Mouse (Mus musculus) sigmoid colon, adult 10 weeks (tissue): ENCODE measurements around the gene Cyp4f18. TPM values are rescaled to one million over a fixed set of nuclear protein-coding genes. Genes with fewer than 3 reads are reported as not detected.

Experiments
- polyA plus RNA-seq: library from polyadenylated mRNA; stranded (reverse); fragments of 350-450 nt; fragmentation: Illumina TruSeq; extraction: RNeasy Lipid Tissue Mini Kit (QIAGEN cat#74804); gene quantifications from one replicate; pipeline ENCODE4 v1.2.3, GENCODE M21; 2014; ENCODE audit warnings: low read depth, low replicate concordance

The Cyp4f18 gene
- not detected for polyA plus RNA-seq

DNA sequence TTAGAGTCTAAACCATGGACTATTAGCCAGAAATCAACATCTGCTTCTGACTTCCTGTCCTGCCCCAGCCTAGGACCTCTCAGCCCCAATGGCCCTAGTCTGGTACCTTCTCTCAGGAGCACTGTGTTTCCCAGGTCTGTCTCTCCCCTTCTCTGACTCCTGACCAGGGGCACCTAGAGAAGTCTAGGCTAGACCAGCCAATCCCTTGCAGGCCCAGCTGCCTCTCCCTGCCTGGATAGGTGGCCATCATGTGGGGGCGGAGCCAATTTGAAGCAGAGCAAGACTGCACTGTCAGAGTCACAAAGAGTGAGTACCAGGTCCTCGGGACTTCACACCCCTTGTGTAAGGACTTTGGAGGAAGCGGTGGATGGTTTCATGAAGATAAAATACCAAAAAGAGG, at the start of gene Cyp4f18:
Gene Cyp4f18, minus strand, starts transcription at position 154 of the 400 bp plus-strand sequence.

DNA sequence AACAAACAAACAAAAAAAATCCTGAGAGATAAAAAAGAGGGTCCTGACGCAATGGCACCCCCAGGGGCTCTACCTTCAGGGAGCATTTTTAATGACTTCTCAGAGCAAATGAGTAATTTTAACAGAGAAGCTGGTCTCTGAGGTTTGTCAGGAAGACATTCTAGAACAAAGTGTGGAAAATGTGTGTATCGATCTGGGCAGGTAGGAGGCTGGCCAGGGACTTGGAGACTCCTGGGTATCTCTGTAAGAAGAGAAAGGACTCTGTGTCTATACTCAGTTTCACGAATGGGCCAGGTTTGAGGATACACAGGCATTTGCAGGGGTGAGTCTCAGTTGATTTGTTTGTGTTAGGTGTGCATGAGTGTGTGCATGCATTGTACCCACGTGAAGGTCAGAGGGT, 31.5 kb upstream of the Cyp4f18 start, which contains the start of gene Olfr372:
Gene Olfr372, plus strand, starts transcription at position 301 of the 400 bp plus-strand sequence.

GRCm38 (mm10) chr8:71950482-71951221, 58.8 kb downstream of the Cyp4f18 start, which contains the start of gene Zfp961:
Gene Zfp961, plus strand, starts transcription at chr8:71951038.

Other genes with a start within 250 kb of the Cyp4f18 start
- gene Zfp709, start 127.6 kb downstream of the Cyp4f18 start, polyA plus RNA-seq: 18.0 TPM
- 8.5 TPM for gene Zfp882, start 101.0 kb downstream of the Cyp4f18 start, polyA plus RNA-seq
- gene Zfp617, start 101.0 kb downstream of the Cyp4f18 start, polyA plus RNA-seq: 149 TPM
- gene Zfp961, start 58.6 kb downstream of the Cyp4f18 start, polyA plus RNA-seq: 51.1 TPM
- not detected for gene Olfr372, start 31.6 kb upstream of the Cyp4f18 start, polyA plus RNA-seq
- not detected for gene Olfr373, start 73.6 kb upstream of the Cyp4f18 start, polyA plus RNA-seq
- gene Olfr374, start 97.4 kb upstream of the Cyp4f18 start, polyA plus RNA-seq: not detected
- gene Tpm4, start 125.3 kb upstream of the Cyp4f18 start, polyA plus RNA-seq: 453 TPM
- gene Rab8a, start 151.6 kb upstream of the Cyp4f18 start, polyA plus RNA-seq: 66.1 TPM
- 2.0 TPM for gene Hsh2d, start 180.0 kb upstream of the Cyp4f18 start, polyA plus RNA-seq
- gene Cib3, start 203.2 kb upstream of the Cyp4f18 start, polyA plus RNA-seq: not detected
- not detected for gene Gm11034, start 204.0 kb upstream of the Cyp4f18 start, polyA plus RNA-seq
- 73.2 TPM for gene Fam32a, start 210.1 kb upstream of the Cyp4f18 start, polyA plus RNA-seq
- gene Ap1m1, start 230.4 kb upstream of the Cyp4f18 start, polyA plus RNA-seq: 3.1 TPM